Mouse (Mus musculus): ENCODE data around the gene Rasgrf1. TPM values are rescaled to one million over a fixed set of nuclear protein-coding genes. Genes with fewer than 3 reads are reported as not detected.

The Rasgrf1 gene
- polyA plus RNA-seq, 1 experiment, result 0.03 TPM

GRCm38 (mm10) chr9:90075336-90075735 is 165.6 kb downstream of the Rasgrf1 start:
- H3K4me1 ChIP-seq (ENCODE audit: control insufficient read depth, insufficient read depth, low read length), result no peaks in the 10 kb centered on the region
- H3K27me3 ChIP-seq (replicated peaks; ENCODE audit: control insufficient read depth, insufficient read depth, low read length), result no peaks in the 10 kb centered on the region
- DNase-seq, result no peak
- no peaks in the 10 kb centered on the region for H3K36me3 ChIP-seq (ENCODE audit: control insufficient read depth, insufficient read depth, low read length)
- H3K27ac ChIP-seq (ENCODE audit: insufficient read depth, low read depth, low read length), result no peak overlapping the region
- TF ChIP-seq CTCF (conservative IDR thresholded peaks at IDR 0.05; ENCODE audit: insufficient read depth, insufficient read length, low read depth, low read length), result no peak
- TF ChIP-seq POLR2A (IDR thresholded peaks at IDR 0.05; ENCODE audit: low read depth, low read length), result no peak
- no peak overlapping the region for H3K4me3 ChIP-seq (ENCODE audit: insufficient read depth, low read depth, low read length)
- 75% methylated on average over 4 of the region's 4 CpGs for WGBS

GRCm38 (mm10) chr9:90076131-90076530 is 166.4 kb downstream of the Rasgrf1 start:
- H3K27ac ChIP-seq (ENCODE audit: insufficient read depth, low read depth, low read length), result no peak overlapping the region
- no peak overlapping the region for H3K4me3 ChIP-seq (ENCODE audit: insufficient read depth, low read depth, low read length)
- no peaks in the 10 kb centered on the region for H3K27me3 ChIP-seq (replicated peaks; ENCODE audit: control insufficient read depth, insufficient read depth, low read length)
- no peaks in the 10 kb centered on the region for H3K36me3 ChIP-seq (ENCODE audit: control insufficient read depth, insufficient read depth, low read length)
- no peaks in the 10 kb centered on the region for H3K4me1 ChIP-seq (ENCODE audit: control insufficient read depth, insufficient read depth, low read length)
- no peak for DNase-seq
- 88% methylated on average over 5 of the region's 5 CpGs for WGBS
- no peak for TF ChIP-seq CTCF (conservative IDR thresholded peaks at IDR 0.05; ENCODE audit: insufficient read depth, insufficient read length, low read depth, low read length)
- TF ChIP-seq POLR2A (IDR thresholded peaks at IDR 0.05; ENCODE audit: low read depth, low read length), result no peak

Other genes starting within 250 kb of the Rasgrf1 start
- gene Tmed3, start 204.8 kb upstream of the Rasgrf1 start, polyA plus RNA-seq (2012; rRNA removed), result 82.4 and 87.7 TPM in 2 replicates
- not detected in 2 replicates for gene Ankrd34c, start 171.4 kb upstream of the Rasgrf1 start, polyA plus RNA-seq (2012; rRNA removed)
- 176 and 202 TPM in 2 replicates for gene Ctsh, start 144.2 kb downstream of the Rasgrf1 start, polyA plus RNA-seq (2012; rRNA removed)
- gene Morf4l1, start 204.9 kb downstream of the Rasgrf1 start, polyA plus RNA-seq (2012; rRNA removed), result 91.8 and 126 TPM in 2 replicates

Data from kidney, adult 2 months (tissue).